Mouse (Mus musculus) kidney, adult 2 months (tissue): ENCODE measurements around the gene Wdr37.

Source experiments
- CTCF ChIP-seq: fragments of 200-500 bp; conservative IDR thresholded peaks from 2 replicates; pipeline ENCODE4 v1.5.1; 2011; ENCODE audit warnings: low read depth, mild to moderate bottlenecking, control low read depth, low read length, moderate library complexity, mixed read lengths; ENCODE audit not compliant: insufficient read depth, insufficient read length
- POLR2A ChIP-seq: fragments of 200-500 bp; IDR thresholded peaks from one replicate; pipeline ENCODE4 v1.6.1; 2011; ENCODE audit warnings: low read depth, low read length, control low read depth

DNA sequence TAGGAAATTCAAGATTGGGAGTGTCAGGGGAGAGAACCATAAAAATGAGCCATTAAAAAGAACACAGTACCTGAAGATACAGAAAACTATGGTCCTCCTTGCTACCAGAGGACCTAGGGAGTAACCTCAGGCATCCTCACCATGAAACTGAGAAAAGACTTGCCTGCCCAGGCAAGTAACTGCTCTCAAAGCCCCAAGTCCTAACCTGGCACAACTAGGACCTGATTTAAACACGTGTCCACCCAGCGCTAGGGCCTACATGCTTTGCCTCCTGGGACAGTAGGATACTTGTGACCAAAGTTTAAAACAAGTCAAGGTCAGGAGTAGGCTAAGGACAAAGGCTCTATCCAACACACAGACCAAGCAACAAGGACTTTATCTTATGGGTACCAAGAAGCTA is 16.9 kb downstream of the Wdr37 start:
- TF ChIP-seq CTCF (no peak), POLR2A (no peak)
